Mouse (Mus musculus) small intestine, adult 2 months (tissue): ENCODE results near the gene Ghrhr.

Experiments used
- CTCF ChIP-seq: fragments of 200-500 bp; IDR thresholded peaks from 2 replicates; pipeline ENCODE4 v1.5.1; 2012; ENCODE audit warnings: low read depth, mild to moderate bottlenecking, control low read depth, inconsistent platforms, low read length, moderate library complexity, mixed read lengths; ENCODE audit not compliant: insufficient replicate concordance, insufficient read length; ENCODE audit errors: extremely low read depth
- POLR2A ChIP-seq: fragments of 200-500 bp; IDR thresholded peaks from 2 replicates; pipeline ENCODE4 v1.6.1; 2012; ENCODE audit warnings: low read depth, mild to moderate bottlenecking, control low read depth, inconsistent platforms, low read length, moderate library complexity

- TF ChIP-seq POLR2A (no peak), CTCF (no peak)
Measured at GRCm38 (mm10) chr6:55434360-55434759, 58.3 kb downstream of the Ghrhr start.
